Mouse (Mus musculus) left cerebral cortex, adult 2 months (tissue): ENCODE measurements around the gene Prl8a8. TPM values are rescaled to one million over a fixed set of nuclear protein-coding genes. Genes with fewer than 3 reads are reported as not detected.

ENCODE experiments used
- DNase-seq, 2 experiments: peaks; one replicate each; pipeline ENCODE4 v3.0.0; 2021 to 2022; ENCODE audit warnings: low spot score in 2 of 2, mixed read lengths in 1 of 2; ENCODE audit errors: extremely low spot score in 1 of 2
- H3K27ac ChIP-seq: fragments of 200-600 bp; 2 replicates; pipeline ENCODE4 v1.8.1; 2022
- H3K4me3 ChIP-seq: fragments of 200-600 bp; 2 replicates; pipeline ENCODE4 v1.8.1; 2022
- CTCF ChIP-seq: fragments of 200-600 bp; IDR thresholded peaks from 2 replicates; pipeline ENCODE4 v1.8.1; 2022; ENCODE audit warnings: antibody characterized with exemption, mild to moderate bottlenecking, moderate library complexity
- intact Hi-C: fragments of 180-260 bp; cut with DNase I; formaldehyde crosslinking; loops from one replicate; pipeline ENCODE4 v1.15.1; 2025
- long read RNA-seq, 2 experiments: library from polyadenylated mRNA; stranded (forward); transcript quantifications; one replicate each; pipeline ENCODE4 v2.0.0; 2021; ENCODE audit warnings: borderline mapping rate in 2 of 2
- total RNA-seq, 2 experiments: library from RNA; stranded (reverse); gene quantifications; 2 replicates each; pipeline ENCODE4 v1.2.3; 2021

Gene Prl8a8
- total RNA-seq, result not detected
- long read RNA-seq, experiment 1, result 0 reads
- long read RNA-seq, experiment 2, result 0 reads

DNA sequence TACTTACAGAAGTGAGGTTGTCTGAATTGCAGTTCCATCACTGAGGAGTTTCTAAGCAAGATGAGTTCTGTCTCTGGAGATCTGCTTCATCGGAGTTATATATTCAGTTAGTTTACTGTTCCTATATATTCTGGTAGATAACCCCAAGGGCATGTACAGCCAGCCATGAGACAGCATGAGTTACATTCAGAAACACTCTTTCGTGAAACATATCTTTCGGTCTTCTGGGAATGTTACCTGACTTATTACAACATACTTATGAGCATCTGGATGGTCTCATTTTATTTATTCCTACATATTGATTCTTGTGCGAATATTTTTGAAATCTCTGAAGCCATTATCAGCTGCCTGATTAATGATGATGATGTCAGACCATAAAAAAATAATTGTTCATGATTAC is at the start of gene Prl8a8:
Gene Prl8a8 (minus strand): TSS at position 101 of the 400 bp plus-strand sequence.
- Histone ChIP-seq H3K27ac (no peak within 1 kb of the TSS), H3K4me3 (no peak within 1 kb of the TSS)
- no peak for TF ChIP-seq CTCF
- no peak for DNase-seq
- intact Hi-C loops, result no loop called here

DNA sequence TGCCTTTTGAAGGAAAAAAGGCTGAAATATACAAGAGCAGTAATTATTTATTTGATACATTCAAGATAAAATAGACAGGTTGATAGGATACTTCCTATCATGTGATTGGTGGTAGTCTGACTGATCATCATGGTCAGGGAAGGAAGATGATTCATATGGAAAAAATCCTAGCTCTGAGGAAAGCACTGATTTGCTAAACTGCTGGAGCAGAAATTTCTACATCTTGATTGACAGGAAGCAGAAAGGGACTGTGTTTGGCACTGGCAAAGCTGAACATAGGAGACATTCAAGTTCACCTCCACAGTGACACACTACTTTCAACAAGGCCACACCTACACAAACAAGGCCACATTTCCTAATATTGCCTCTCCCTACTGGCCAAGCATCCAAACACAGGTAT is 40.3 kb upstream of the Prl8a8 start:
- intact Hi-C loops, result no loop called here
- Histone ChIP-seq H3K4me3 (no peak overlapping the region), H3K27ac (no peak overlapping the region)
- DNase-seq, result no peak
- TF ChIP-seq CTCF, result no peak

DNA sequence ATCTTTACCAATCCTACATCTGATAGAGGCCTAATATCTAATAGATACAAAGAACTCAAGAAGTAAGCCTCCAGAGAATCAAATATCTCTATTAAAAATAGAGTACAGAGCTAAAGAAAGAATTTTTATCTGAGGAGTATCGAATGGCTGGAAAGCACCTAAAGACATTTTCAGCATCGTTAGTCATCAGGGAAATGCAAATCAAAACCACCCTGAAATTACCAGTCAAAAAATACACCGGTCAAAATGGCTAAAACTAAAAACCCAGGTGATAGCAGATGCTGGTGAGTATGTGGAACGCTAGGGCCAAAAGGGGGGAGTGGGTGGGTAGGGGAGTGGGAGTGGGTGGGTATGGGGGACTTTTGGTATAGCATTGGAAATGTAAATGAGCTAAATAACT is 10.1 kb upstream of the Prl8a8 start:
- intact Hi-C loops, result no loop called here
- no peak for DNase-seq
- no peak for TF ChIP-seq CTCF
- no peak overlapping the region for H3K4me3 ChIP-seq
- no peak overlapping the region for H3K27ac ChIP-seq

DNA sequence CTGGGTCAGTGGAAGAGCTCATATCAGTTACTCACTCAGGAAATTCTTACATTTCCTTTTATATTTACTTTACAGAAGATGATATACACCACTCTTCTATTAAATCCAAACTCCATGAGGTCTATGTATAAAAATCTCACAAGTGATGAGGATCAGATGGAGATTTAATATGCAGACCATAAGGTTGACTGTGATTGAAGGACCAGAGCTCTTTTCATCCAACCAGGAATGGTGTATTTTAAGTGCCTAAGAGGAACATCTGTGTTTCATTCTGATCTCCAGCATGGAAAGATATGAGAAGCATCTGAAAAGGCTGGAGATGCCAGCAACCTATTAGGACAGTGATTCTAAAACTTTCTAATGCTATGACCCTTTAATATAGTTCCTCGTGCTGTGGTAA is 5.4 kb downstream of the Prl8a8 start:
- H3K27ac ChIP-seq, result no peak overlapping the region
- H3K4me3 ChIP-seq, result no peak overlapping the region
- TF ChIP-seq CTCF, result no peak
- DNase-seq, result no peak
- intact Hi-C loops, result no loop called here

Other genes starting within 250 kb of the Prl8a8 start
- not detected for gene Prl6a1, start 200.6 kb downstream of the Prl8a8 start, total RNA-seq
- gene Prl8a2, start 167.5 kb downstream of the Prl8a8 start, total RNA-seq, result not detected
- not detected for gene Prl2b1, start 122.4 kb downstream of the Prl8a8 start, total RNA-seq
- gene Prl8a6, start 74.5 kb downstream of the Prl8a8 start, total RNA-seq, result not detected
- not detected for gene Prl8a9, start 51.4 kb upstream of the Prl8a8 start, total RNA-seq
- not detected for gene Prl8a1, start 69.0 kb upstream of the Prl8a8 start, total RNA-seq
- gene Prl7b1, start 97.4 kb upstream of the Prl8a8 start, total RNA-seq, result not detected
- gene Prl7a1, start 129.3 kb upstream of the Prl8a8 start, total RNA-seq, result not detected
- gene Prl7a2, start 154.8 kb upstream of the Prl8a8 start, total RNA-seq, result not detected
- not detected for gene Prl7d1, start 203.5 kb upstream of the Prl8a8 start, total RNA-seq